Mouse (Mus musculus) layer of hippocampus, postnatal 14 days (tissue): ENCODE data around the gene Arhgef1. TPM values are rescaled to one million over a fixed set of nuclear protein-coding genes. Genes with fewer than 3 reads are reported as not detected.

Source experiments
- DNase-seq, 2 experiments: peaks; one replicate each; pipeline ENCODE4 v3.0.0; 2021 to 2022; ENCODE audit warnings: low spot score in 2 of 2, mixed read lengths in 1 of 2
- long read RNA-seq, 2 experiments: library from polyadenylated mRNA; stranded (forward); transcript quantifications; one replicate each; pipeline ENCODE4 v2.0.0; 2021
- total RNA-seq, 2 experiments: library from RNA; stranded (reverse); gene quantifications; 2 replicates each; pipeline ENCODE4 v1.2.3; 2021

Arhgef1 gene
- 10 to 100 TPM; 78.2 to 82.2 TPM for total RNA-seq
- long read RNA-seq, experiment 1, transcript Arhgef1-204 (30 exons, 3,508 nt), result major isoform, 6 of 56 reads
- long read RNA-seq, experiment 1, partial matches to known transcripts, result 25 of 56 reads
- long read RNA-seq, experiment 1, other reads (novel, unspliced or antisense), result 19 of 56 reads
- long read RNA-seq, experiment 2, partial matches to known transcripts, result 20 of 53 reads
- long read RNA-seq, experiment 2, other reads (novel, unspliced or antisense), result 29 of 53 reads

GRCm38 (mm10) chr7:24902630-24903443, at the start of gene Arhgef1:
Arhgef1 (plus strand) TSS chr7:24902912.
- DNase-seq, result no peak

- no peak for DNase-seq
Measured at GRCm38 (mm10) chr7:24853233-24853563, 49.5 kb upstream of the Arhgef1 start.

GRCm38 (mm10) chr7:24853695-24854094, 49.0 kb upstream of the Arhgef1 start:
- DNase-seq, result no peak

- DNase-seq, result no peak
Measured at GRCm38 (mm10) chr7:24856460-24857120, 46.1 kb upstream of the Arhgef1 start.

GRCm38 (mm10) chr7:24859234-24859633, 43.5 kb upstream of the Arhgef1 start:
- no peak for DNase-seq

GRCm38 (mm10) chr7:24861913-24862312, 40.8 kb upstream of the Arhgef1 start, which contains the start of gene Gm9844:
Gm9844 (plus strand) TSS chr7:24862213.
- DNase-seq, result no peak

- DNase-seq, result no peak
Measured at GRCm38 (mm10) chr7:24862853-24863252, 39.9 kb upstream of the Arhgef1 start.

GRCm38 (mm10) chr7:24864156-24864555, 38.6 kb upstream of the Arhgef1 start:
- no peak for DNase-seq

- DNase-seq, result no peak
Measured at GRCm38 (mm10) chr7:24869080-24869479, 33.6 kb upstream of the Arhgef1 start.

GRCm38 (mm10) chr7:24869532-24870165, 33.1 kb upstream of the Arhgef1 start, which contains the start of the genes Lypd4 and Dmrtc2:
Lypd4 (minus strand) TSS chr7:24869941.
Dmrtc2 (plus strand) TSS chr7:24870057.
- no peak for DNase-seq

- DNase-seq, result no peak
Measured at GRCm38 (mm10) chr7:24877588-24877987, 25.1 kb upstream of the Arhgef1 start.

- no peak for DNase-seq
Measured at GRCm38 (mm10) chr7:24879620-24880019, 23.1 kb upstream of the Arhgef1 start.

- no peak for DNase-seq
Measured at GRCm38 (mm10) chr7:24882416-24883199, 20.1 kb upstream of the Arhgef1 start.

GRCm38 (mm10) chr7:24883896-24884692, 18.6 kb upstream of the Arhgef1 start, which contains the start of gene Rps19:
Rps19 (plus strand) TSS chr7:24884371.
- peak; percentile 96 to 99 for DNase-seq

- no peak for DNase-seq
Measured at GRCm38 (mm10) chr7:24884693-24885291, 17.9 kb upstream of the Arhgef1 start.

- DNase-seq, result no peak
Measured at GRCm38 (mm10) chr7:24885468-24886307, 17.0 kb upstream of the Arhgef1 start.

GRCm38 (mm10) chr7:24886308-24886633, 16.4 kb upstream of the Arhgef1 start:
- DNase-seq, result no peak

- DNase-seq, result no peak
Measured at GRCm38 (mm10) chr7:24887096-24887495, 15.6 kb upstream of the Arhgef1 start.
